Mouse (Mus musculus) stomach, postnatal 0 days (tissue): ENCODE results near the gene Pnp. TPM values are rescaled to one million over a fixed set of nuclear protein-coding genes. Genes with fewer than 3 reads are reported as not detected.

Source experiments
- ATAC-seq: fragments of 200-750 bp; cut with Nextera tagmentation; 2 replicates; pipeline ENCODE4 v1.8.0; 2017; ENCODE audit not compliant: low FRiP score, low TSS enrichment
- DNase-seq: peaks from one replicate; pipeline ENCODE4 v3.0.0-alpha.2; 2016; ENCODE audit warnings: low spot score
- H3K27ac ChIP-seq: fragments of 300-500 bp; sonication (generic); replicated peaks from 2 replicates; pipeline ENCODE4 v1.5.1; 2014; ENCODE audit warnings: mild to moderate bottlenecking, control low read depth
- H3K27me3 ChIP-seq: fragments of 300-500 bp; sonication (generic); 2 replicates; pipeline ENCODE4 v1.6.1; 2014; ENCODE audit warnings: low read length; ENCODE audit not compliant: control insufficient read depth, insufficient read depth
- H3K36me3 ChIP-seq: fragments of 300-500 bp; sonication (generic); 2 replicates; pipeline ENCODE4 v1.6.1; 2014; ENCODE audit warnings: low read length, mixed read lengths; ENCODE audit not compliant: control insufficient read depth, insufficient read depth
- H3K4me1 ChIP-seq: fragments of 300-500 bp; sonication (generic); replicated peaks from 2 replicates; pipeline ENCODE4 v1.6.1; 2014; ENCODE audit warnings: antibody characterized with exemption; ENCODE audit not compliant: control insufficient read depth, insufficient read depth
- H3K4me2 ChIP-seq: fragments of 300-500 bp; sonication (generic); replicated peaks from 2 replicates; pipeline ENCODE4 v1.6.1; 2014; ENCODE audit warnings: low read depth, mild to moderate bottlenecking, control low read depth, moderate library complexity
- H3K4me3 ChIP-seq: fragments of 300-500 bp; sonication (generic); 2 replicates; pipeline ENCODE4 v1.5.1; 2014; ENCODE audit warnings: low read depth, low read length, control low read depth
- H3K9ac ChIP-seq: fragments of 300-500 bp; sonication (generic); 2 replicates; pipeline ENCODE4 v1.6.1; 2014; ENCODE audit warnings: mild to moderate bottlenecking, low read length, control low read depth, mixed read lengths
- H3K9me3 ChIP-seq: fragments of 300-500 bp; sonication (generic); 2 replicates; pipeline ENCODE4 v1.6.1; 2016; ENCODE audit warnings: low read length; ENCODE audit not compliant: control insufficient read depth
- CTCF ChIP-seq: IDR thresholded peaks from 2 replicates; pipeline ENCODE4 v1.5.1; 2016; ENCODE audit warnings: antibody characterized with exemption, low read depth, mild to moderate bottlenecking, moderate library complexity
- EP300 ChIP-seq: optimal IDR thresholded peaks from 2 replicates; pipeline ENCODE3; 2016; ENCODE audit warnings: antibody characterized with exemption
- WGBS: fragments of 180-500 bp; shearing (Covaris S2); extraction: QIAGEN DNeasy Blood & Tissue Kit; methylation state at CpG from one replicate; pipeline ENCODE4 v1.1.7; 2014; 5-methylcytosine and 5-hydroxymethylcytosine counted together
- polyA plus RNA-seq: library from polyadenylated mRNA; unstranded; fragments of >200 nt; fragmentation: Nextera tagmentation; extraction: Ambion mirVana; gene quantifications from 2 replicates; pipeline ENCODE4 v1.2.1, GENCODE M21; 2015

The Pnp gene
- polyA plus RNA-seq: 44.7 and 48.6 TPM in 2 replicates

DNA sequence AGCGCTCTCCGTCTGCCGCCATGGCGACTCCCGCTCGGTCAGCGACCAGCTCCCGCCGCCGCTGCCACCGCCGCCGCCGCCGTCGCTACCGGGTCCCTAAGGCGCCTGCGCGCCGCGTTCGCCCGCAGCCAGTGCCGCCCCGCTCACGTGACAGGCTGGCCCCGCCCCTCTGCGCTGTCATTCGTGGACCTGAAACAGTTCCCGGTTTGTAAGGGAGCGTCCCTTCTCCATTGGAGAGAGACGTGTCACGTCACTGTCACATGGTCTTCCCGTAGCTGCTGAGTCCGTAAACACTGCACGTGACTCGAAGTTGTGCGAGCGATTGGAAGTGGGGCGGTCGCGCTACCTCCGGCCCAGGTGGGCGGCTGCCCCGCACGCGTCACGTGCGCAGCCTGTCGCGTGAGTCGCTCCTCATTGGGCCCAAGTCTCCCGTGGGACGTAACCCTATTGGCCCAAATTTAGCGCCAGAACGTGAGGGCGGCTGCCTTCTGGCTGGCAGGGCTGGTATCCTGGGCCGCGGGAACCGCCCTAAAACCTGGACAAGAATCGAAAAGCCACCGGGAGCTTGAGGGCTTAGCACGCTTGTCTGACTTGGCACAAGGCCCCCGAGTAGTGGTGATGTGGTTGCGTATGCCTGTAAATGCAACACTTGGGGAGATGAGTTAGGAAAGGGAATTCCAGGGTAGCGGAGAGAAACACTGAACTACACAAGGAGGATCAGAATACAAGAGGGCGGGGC, at the start of gene Pnp, which contains the start of gene Pip4p1:
Gene Pnp, plus strand, starts transcription at position 329 of the 739 bp plus-strand sequence.
Gene Pip4p1, minus strand, starts transcription at position 103 of the 739 bp plus-strand sequence.
- H3K4me3 ChIP-seq: peak within 1 kb of the TSS; percentile 98
- TF ChIP-seq EP300 (no peak), CTCF (peak; percentile 21; the same call in 1 of the 2 replicates)
- no peaks in the 10 kb centered on the region for H3K9me3 ChIP-seq
- H3K36me3 ChIP-seq: peaks cover 14% of the 10 kb centered on the region
- H3K9ac ChIP-seq: peak within 1 kb of the TSS; percentile 98
- no peaks in the 10 kb centered on the region for H3K27me3 ChIP-seq
- under 1% methylated on average over 52 of the region's 68 CpGs for WGBS
- H3K4me2 ChIP-seq: peak within 1 kb of the TSS; percentile 79
- H3K27ac ChIP-seq: peak within 1 kb of the TSS; percentile 98
- DNase-seq (peak; percentile 99), ATAC-seq (peak; percentile 99)
- no peaks in the 10 kb centered on the region for H3K4me1 ChIP-seq

DNA sequence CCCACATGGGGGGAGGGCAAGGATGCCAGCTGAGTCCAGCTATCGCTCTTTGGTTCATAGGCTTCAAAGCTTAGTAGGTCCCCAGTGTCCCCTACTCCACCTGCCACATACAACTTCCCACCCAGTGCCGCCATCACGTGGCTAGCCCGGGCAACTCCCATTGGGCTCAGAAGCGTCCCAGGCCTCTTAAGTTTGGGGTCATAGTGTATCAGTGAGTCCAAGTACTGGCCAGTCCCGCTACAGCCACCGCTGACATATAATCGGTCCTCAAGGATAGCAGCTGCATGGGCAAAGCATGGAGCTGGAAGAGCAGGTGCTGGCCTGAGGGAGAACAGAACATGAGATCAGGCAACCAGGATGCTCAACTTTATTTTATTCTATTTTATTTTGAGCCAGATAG, 39.3 kb upstream of the Pnp start:
- Histone ChIP-seq H3K4me2 (no peak overlapping the region), H3K4me3 (no peak overlapping the region), H3K9ac (no peak overlapping the region), H3K9me3 (no peaks in the 10 kb centered on the region), H3K27me3 (no peaks in the 10 kb centered on the region), H3K4me1 (0 out of 2 replicates have a peak, but pooled peaks cover 3% of the 10 kb centered on the region), H3K27ac (no peak overlapping the region), H3K36me3 (no peaks in the 10 kb centered on the region)
- TF ChIP-seq CTCF: no peak
- no peak for TF ChIP-seq EP300
- DNase-seq: no peak
- no peak for ATAC-seq
- 94% methylated on average over 8 of the region's 8 CpGs for WGBS

DNA sequence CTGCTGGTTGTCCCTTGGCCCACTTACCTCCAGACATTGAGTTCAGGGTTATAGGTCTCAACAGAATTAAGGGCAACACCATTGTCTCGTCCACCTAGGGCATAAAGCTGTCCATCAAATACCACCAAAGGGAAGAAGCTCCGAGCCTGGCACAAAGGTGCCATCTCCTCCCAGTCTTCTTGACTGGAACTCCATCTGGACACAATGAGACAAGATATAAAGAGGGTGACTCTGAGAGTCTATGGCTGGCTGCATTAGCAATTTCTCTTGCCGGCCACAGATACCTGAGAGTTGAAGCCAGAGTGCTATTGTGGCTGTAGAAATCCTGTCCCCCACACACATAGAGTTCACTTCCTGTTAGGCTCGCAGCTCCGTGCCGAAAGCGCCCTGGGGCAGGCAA, 38.8 kb upstream of the Pnp start:
- DNase-seq (no peak), ATAC-seq (no peak)
- Histone ChIP-seq H3K27ac (no peak overlapping the region), H3K9me3 (no peaks in the 10 kb centered on the region), H3K27me3 (no peaks in the 10 kb centered on the region), H3K9ac (no peak overlapping the region), H3K4me1 (0 out of 2 replicates have a peak, but pooled peaks cover 3% of the 10 kb centered on the region), H3K4me3 (no peak overlapping the region), H3K36me3 (no peaks in the 10 kb centered on the region), H3K4me2 (no peak overlapping the region)
- TF ChIP-seq CTCF (no peak), EP300 (no peak)
- WGBS: 74% methylated on average over 7 of the region's 7 CpGs

DNA sequence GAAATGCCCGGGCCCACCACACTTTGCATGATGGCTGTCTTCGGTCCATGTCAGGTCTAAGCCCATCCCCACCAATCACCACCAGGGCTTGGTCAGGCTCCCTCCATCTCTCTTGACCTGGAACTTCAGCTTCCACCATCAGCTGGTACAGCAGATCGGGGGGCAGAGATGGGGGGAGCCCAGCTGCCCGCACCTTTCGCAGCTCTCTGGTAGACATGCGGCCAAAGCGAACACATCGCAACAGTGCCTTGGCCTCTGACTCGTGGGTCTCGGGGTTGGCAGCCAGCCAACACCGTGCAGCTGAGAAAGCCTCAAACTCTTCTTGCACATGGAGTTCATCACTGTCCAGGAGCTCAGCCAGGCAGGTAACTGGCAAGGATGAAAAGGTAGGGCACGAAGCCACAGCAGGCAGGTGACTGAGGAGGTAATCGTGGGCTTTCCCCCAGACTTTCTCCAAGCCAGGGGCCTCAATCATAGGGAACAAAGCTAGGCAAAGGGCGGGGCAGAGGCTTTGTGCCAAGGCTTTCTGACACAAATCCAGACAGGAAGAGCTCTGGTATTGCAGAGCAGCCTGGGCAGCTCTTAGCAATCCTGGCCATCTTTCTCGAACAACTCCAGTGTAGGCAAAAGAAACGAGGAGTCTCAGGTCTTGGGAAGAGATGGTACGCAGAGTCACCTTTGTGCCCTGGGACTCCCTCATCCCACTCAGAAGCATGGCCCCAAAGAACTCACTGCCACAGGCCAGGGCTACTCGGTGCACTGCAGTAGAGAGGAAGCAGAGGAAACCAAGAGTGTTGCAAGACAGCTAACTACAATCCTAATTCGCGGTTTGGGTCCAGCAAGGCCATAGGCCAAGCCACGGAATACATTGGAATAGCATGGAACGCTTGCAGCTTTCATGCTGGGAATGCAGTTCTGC, 38.1 kb upstream of the Pnp start:
- H3K27me3 ChIP-seq: no peaks in the 10 kb centered on the region
- no peaks in the 10 kb centered on the region for H3K36me3 ChIP-seq
- no peak for DNase-seq
- no peak overlapping the region for H3K4me2 ChIP-seq
- no peak overlapping the region for H3K4me3 ChIP-seq
- no peak for TF ChIP-seq EP300
- TF ChIP-seq CTCF: no peak
- ATAC-seq: no peak
- H3K4me1 ChIP-seq: 0 out of 2 replicates have a peak, but pooled peaks cover 3% of the 10 kb centered on the region
- 61% methylated on average over 22 of the region's 22 CpGs for WGBS
- no peaks in the 10 kb centered on the region for H3K9me3 ChIP-seq
- H3K27ac ChIP-seq: no peak overlapping the region
- no peak overlapping the region for H3K9ac ChIP-seq

DNA sequence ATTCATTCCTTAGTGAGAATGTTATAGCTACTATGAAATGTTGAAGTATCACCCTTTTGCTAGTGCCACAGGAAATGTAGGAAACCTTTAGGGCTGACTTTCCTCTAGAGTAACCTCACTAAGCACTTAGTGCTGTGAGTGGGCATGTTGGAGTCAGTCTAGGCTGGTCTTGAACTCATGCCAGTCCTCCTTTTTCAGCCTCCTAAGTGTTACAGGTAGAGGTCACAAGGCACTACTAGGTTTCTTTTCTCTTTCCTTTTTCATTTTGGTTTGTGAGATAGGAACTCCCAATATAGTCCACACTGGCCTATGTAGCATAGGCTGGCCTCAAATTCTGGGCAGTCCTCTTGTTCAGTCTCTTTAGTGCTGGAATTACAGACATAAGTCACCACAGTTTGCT, 35.5 kb upstream of the Pnp start:
- ATAC-seq: no peak

More for the DNA sequence above, 35.5 kb upstream of the Pnp start:
- Histone ChIP-seq H3K27me3 (no peaks in the 10 kb centered on the region), H3K36me3 (no peaks in the 10 kb centered on the region), H3K4me1 (0 out of 2 replicates have a peak, but pooled peaks cover 3% of the 10 kb centered on the region), H3K9ac (no peak overlapping the region), H3K4me3 (no peak overlapping the region), H3K27ac (no peak overlapping the region), H3K9me3 (no peaks in the 10 kb centered on the region), H3K4me2 (no peak overlapping the region)
- TF ChIP-seq EP300 (no peak), CTCF (no peak)
- DNase-seq: no peak
